11 mouse cellular contexts compared by ENCODE assay signal in the genomic region with DNA sequence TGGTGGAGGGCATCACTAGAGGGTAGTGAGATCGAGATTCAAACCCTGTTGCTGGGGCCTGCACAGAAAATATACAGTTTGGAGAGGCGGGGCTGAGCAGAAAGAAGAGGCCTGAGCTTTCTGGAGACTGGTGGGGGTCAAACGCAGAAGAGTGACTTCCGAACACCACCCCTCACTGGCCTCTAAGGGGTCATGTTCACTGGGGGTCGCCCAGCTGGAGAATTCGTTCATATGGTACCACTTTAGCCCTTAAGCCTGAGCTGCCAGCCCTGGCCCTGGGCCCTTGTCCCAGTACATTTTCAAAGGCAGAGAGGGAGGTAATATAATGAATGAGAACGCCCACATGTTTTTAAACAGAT. TPM values are rescaled to one million over a fixed set of nuclear protein-coding genes. Genes with fewer than 3 reads are reported as not detected.
DNase-seq lines count a peak whose midpoint lies in the region; ATAC-seq and TF ChIP-seq lines count a peak whose summit lies in the region.
"Had no signal": no experiment of that assay in that cellular context is flagged by ENCODE, and none has a peak within 500 bp of the region (broad histone marks: within the 10 kb centered on the region; RNA-seq: fewer than 3 reads in every experiment).

No protein-coding gene starts in this region.

- peaks cover 49% of the 10 kb centered on the region for H3K4me1 ChIP-seq in forebrain, embryonic 10.5 days
- H3K4me1 ChIP-seq in forebrain, embryonic 13.5 days = peaks cover 23% of the 10 kb centered on the region
- peaks cover 41% of the 10 kb centered on the region for H3K4me1 ChIP-seq in bone marrow macrophage, adult 2 months (ENCODE audit: control insufficient read depth, insufficient read depth, low read length)
- peaks cover 24% of the 10 kb centered on the region; the same call in 1 of the 2 replicates for H3K4me1 ChIP-seq in limb, embryonic 11.5 days (ENCODE audit: control insufficient read depth, insufficient read depth, low read length)

- 63% methylated on average over 7 of the region's 7 CpGs for WGBS in forebrain, embryonic 10.5 days
- 53% methylated on average over 7 of the region's 7 CpGs for WGBS in forebrain, embryonic 13.5 days
- WGBS in limb, embryonic 11.5 days = 23% methylated on average over 7 of the region's 7 CpGs

- TF ChIP-seq CTCF in layer of hippocampus, adult 2 months (conservative IDR thresholded peaks at IDR 0.05) = no peak
- TF ChIP-seq CTCF in bone marrow macrophage, adult 2 months (IDR thresholded peaks at IDR 0.05; ENCODE audit: low read depth, low read length) = no peak

- no peak overlapping the region for H3K9ac ChIP-seq in forebrain, embryonic 13.5 days
- H3K9ac ChIP-seq in limb, embryonic 11.5 days (ENCODE audit: low read length) = no peak overlapping the region

- ATAC-seq in forebrain, embryonic 13.5 days = no peak
- no peak for ATAC-seq in limb, embryonic 11.5 days (ENCODE audit: insufficient number of reproducible peaks, low FRiP score, low TSS enrichment, low read depth)

- no peak overlapping the region for H3K4me2 ChIP-seq in forebrain, embryonic 13.5 days
- no peak overlapping the region for H3K4me2 ChIP-seq in limb, embryonic 11.5 days (ENCODE audit: low read depth, severe bottlenecking)

- 0 out of 2 replicates have a peak overlapping the region, but pooled peaks have one; percentile 49 for H3K27ac ChIP-seq in forebrain, embryonic 10.5 days
- H3K27ac ChIP-seq in forebrain, embryonic 13.5 days = no peak overlapping the region
- peak overlapping the region; percentile 90 for H3K27ac ChIP-seq in layer of hippocampus, adult 2 months
- peak overlapping the region; percentile 96 for H3K27ac ChIP-seq in bone marrow macrophage, adult 2 months (ENCODE audit: insufficient read depth, low read depth, low read length)
- H3K27ac ChIP-seq in limb, embryonic 11.5 days (replicated peaks; ENCODE audit: low read depth, low read length) = no peak overlapping the region; the same call in none of the 2 replicates

- no peaks in the 10 kb centered on the region for H3K27me3 ChIP-seq in forebrain, embryonic 10.5 days (ENCODE audit: poor library complexity, severe bottlenecking)
- H3K27me3 ChIP-seq in forebrain, embryonic 13.5 days = no peaks in the 10 kb centered on the region
- H3K27me3 ChIP-seq in limb, embryonic 11.5 days (ENCODE audit: control insufficient read depth, insufficient read depth, low read length) = 0 out of 2 replicates have a peak, but pooled peaks cover 3% of the 10 kb centered on the region

- no peak for DNase-seq in forebrain, embryonic 10.5 days (ENCODE audit: extremely low spot score, low spot score)
- no peak for DNase-seq in layer of hippocampus, adult 2 months (ENCODE audit: low spot score in 2 of 2)
- DNase-seq in layer of hippocampus, adult 9-10 months (ENCODE audit: low spot score) = no peak
- peak; percentile 54 for DNase-seq in limb, embryonic 11.5 days (ENCODE audit: low spot score)
- DNase-seq in frontal cortex, postnatal 36 days (ENCODE audit: low spot score in 2 of 2) = no peak
- DNase-seq in spleen, postnatal 10 days (ENCODE audit: low spot score in 2 of 2) = no peak
- DNase-seq: right cerebral cortex, postnatal 14 days had no signal

- H3K9me3 ChIP-seq in forebrain, embryonic 10.5 days = no peaks in the 10 kb centered on the region
- H3K9me3 ChIP-seq in forebrain, embryonic 13.5 days (replicated peaks) = no peaks in the 10 kb centered on the region
- H3K9me3 ChIP-seq in limb, embryonic 11.5 days (ENCODE audit: control insufficient read depth, low read length) = no peaks in the 10 kb centered on the region

- TF ChIP-seq POLR2A in bone marrow macrophage, adult 2 months (IDR thresholded peaks at IDR 0.05; ENCODE audit: borderline replicate concordance, low read depth, low read length) = no peak

- no peaks in the 10 kb centered on the region for H3K36me3 ChIP-seq in forebrain, embryonic 10.5 days (replicated peaks)
- H3K36me3 ChIP-seq in forebrain, embryonic 13.5 days (ENCODE audit: poor library complexity, severe bottlenecking) = no peaks in the 10 kb centered on the region
- H3K36me3 ChIP-seq in limb, embryonic 11.5 days (ENCODE audit: control insufficient read depth, insufficient read depth, low read length) = no peaks in the 10 kb centered on the region

- no peak overlapping the region for H3K4me3 ChIP-seq in forebrain, embryonic 10.5 days
- no peak overlapping the region for H3K4me3 ChIP-seq in forebrain, embryonic 13.5 days
- H3K4me3 ChIP-seq in layer of hippocampus, adult 2 months = no peak overlapping the region
- H3K4me3 ChIP-seq in bone marrow macrophage, adult 2 months (ENCODE audit: insufficient read depth, low read length) = no peak overlapping the region
- H3K4me3 ChIP-seq in limb, embryonic 11.5 days (ENCODE audit: low read depth, low read length) = no peak overlapping the region

RNA-seq across cellular contexts. Expression of a gene that starts 1.1 kb away (rescaled TPM):
- 10.5 and 12.4 TPM in 2 replicates for polyA plus RNA-seq in forebrain, embryonic 10.5 days (2016; fragmentation: Nextera tagmentation; extraction: Ambion mirVana)
- polyA plus RNA-seq in forebrain, embryonic 13.5 days (2015; fragmentation: Nextera tagmentation; extraction: Ambion mirVana) = 14.5 and 16.8 TPM in 2 replicates
- 10 to 100 TPM; 10.9 to 11.8 TPM for total RNA-seq in layer of hippocampus, adult 2 months (2021)
- 41.7 and 44.5 TPM in 2 replicates for polyA plus RNA-seq in bone marrow macrophage, adult 2 months (2012; ENCODE audit: insufficient read depth, insufficient read length, missing spikeins)
- polyA plus RNA-seq in limb, embryonic 11.5 days (2014; fragmentation: Nextera tagmentation; extraction: Ambion mirVana) = 9.4 and 13.3 TPM in 2 replicates

RNA-seq across cellular contexts. Expression of a gene that starts 4.6 kb away (rescaled TPM):
- not detected in 2 replicates for polyA plus RNA-seq in forebrain, embryonic 10.5 days (2016; fragmentation: Nextera tagmentation; extraction: Ambion mirVana)
- polyA plus RNA-seq in forebrain, embryonic 13.5 days (2015; fragmentation: Nextera tagmentation; extraction: Ambion mirVana) = not detected in 2 replicates
- total RNA-seq in layer of hippocampus, adult 2 months (2021) = not detected
- not detected in 2 replicates for polyA plus RNA-seq in bone marrow macrophage, adult 2 months (2012; ENCODE audit: insufficient read depth, insufficient read length, missing spikeins)
- polyA plus RNA-seq in limb, embryonic 11.5 days (2014; fragmentation: Nextera tagmentation; extraction: Ambion mirVana) = 0.21 TPM in 1 of 2 replicates, not detected in the other
- polyA plus RNA-seq: erythroblast, embryonic 14.5 days; hindbrain, embryonic 11.5 days had no signal

RNA-seq across cellular contexts. Expression of a gene that starts 37.1 kb away (rescaled TPM):
- polyA plus RNA-seq in forebrain, embryonic 10.5 days (2016; fragmentation: Nextera tagmentation; extraction: Ambion mirVana) = 1.5 and 2.3 TPM in 2 replicates
- polyA plus RNA-seq in forebrain, embryonic 13.5 days (2015; fragmentation: Nextera tagmentation; extraction: Ambion mirVana) = 1.2 and 1.6 TPM in 2 replicates
- total RNA-seq in layer of hippocampus, adult 2 months (2021) = 1 to 10 TPM; 3.8 to 4.6 TPM
- polyA plus RNA-seq in bone marrow macrophage, adult 2 months (2012; ENCODE audit: insufficient read depth, insufficient read length, missing spikeins) = 0.17 and 0.78 TPM in 2 replicates
- polyA plus RNA-seq in limb, embryonic 11.5 days (2014; fragmentation: Nextera tagmentation; extraction: Ambion mirVana) = 4.7 and 5.0 TPM in 2 replicates

RNA-seq across cellular contexts. Expression of a gene that starts 47.9 kb away (rescaled TPM):
- polyA plus RNA-seq in forebrain, embryonic 10.5 days (2016; fragmentation: Nextera tagmentation; extraction: Ambion mirVana) = 29.7 and 31.5 TPM in 2 replicates
- 33.6 and 35.1 TPM in 2 replicates for polyA plus RNA-seq in forebrain, embryonic 13.5 days (2015; fragmentation: Nextera tagmentation; extraction: Ambion mirVana)
- 10 to 100 TPM; 56.5 to 58.4 TPM for total RNA-seq in layer of hippocampus, adult 2 months (2021)
- 324 and 428 TPM in 2 replicates for polyA plus RNA-seq in bone marrow macrophage, adult 2 months (2012; ENCODE audit: insufficient read depth, insufficient read length, missing spikeins)
- 38.9 and 43.3 TPM in 2 replicates for polyA plus RNA-seq in limb, embryonic 11.5 days (2014; fragmentation: Nextera tagmentation; extraction: Ambion mirVana)

RNA-seq across cellular contexts. Expression of a gene that starts 54.0 kb away (rescaled TPM):
- 468 and 481 TPM in 2 replicates for polyA plus RNA-seq in forebrain, embryonic 10.5 days (2016; fragmentation: Nextera tagmentation; extraction: Ambion mirVana)
- polyA plus RNA-seq in forebrain, embryonic 13.5 days (2015; fragmentation: Nextera tagmentation; extraction: Ambion mirVana) = 361 and 379 TPM in 2 replicates
- total RNA-seq in layer of hippocampus, adult 2 months (2021) = 100 to 1,000 TPM; 337 to 364 TPM
- 116 and 123 TPM in 2 replicates for polyA plus RNA-seq in bone marrow macrophage, adult 2 months (2012; ENCODE audit: insufficient read depth, insufficient read length, missing spikeins)
- polyA plus RNA-seq in limb, embryonic 11.5 days (2014; fragmentation: Nextera tagmentation; extraction: Ambion mirVana) = 463 and 485 TPM in 2 replicates

Comparison
In these comparisons a context has a peak if more than half of its experiments do, and no peak if none do; other contexts are left out.
1. H3K27ac ChIP-seq: peak in forebrain, embryonic 10.5 days (single experiment), layer of hippocampus, adult 2 months (single experiment) and bone marrow macrophage, adult 2 months (single experiment); none in forebrain, embryonic 13.5 days (single experiment) and limb, embryonic 11.5 days (single experiment).